Mouse (Mus musculus): ENCODE measurements around the gene Igsf9. TPM values are rescaled to one million over a fixed set of nuclear protein-coding genes. Genes with fewer than 3 reads are reported as not detected.

Igsf9 gene
- total and polyA plus RNA-seq, 3 experiments: 0.12 to 0.38 TPM; not detected in 1

- DNase-seq (ENCODE audit: low read depth, low spot score): no peak
- H3K79me2 ChIP-seq (ENCODE audit: control insufficient read depth, insufficient read depth, low read length, poor library complexity): no peaks in the 10 kb centered on the region
- no peak overlapping the region for H3K9ac ChIP-seq (ENCODE audit: control insufficient read depth, low read depth, low read length, poor library complexity, severe bottlenecking)
- H3K27me3 ChIP-seq (ENCODE audit: control insufficient read depth in 1 of 2, insufficient read depth in 2 of 2, low read length in 2 of 2): peaks cover 8% of the 10 kb centered on the region in 2 experiments; a peak in 3 of 4 replicates
- H3K4me1 ChIP-seq (ENCODE audit: control insufficient read depth in 1 of 2, insufficient read depth in 2 of 2, low read length in 2 of 2): no peaks in the 10 kb centered on the region; a peak in 1 of 4 replicates
- H3K27ac ChIP-seq (ENCODE audit: control insufficient read depth, low read depth, low read length): no peak overlapping the region
- H3K9me3 ChIP-seq (replicated peaks; ENCODE audit: insufficient read depth, low read length): no peaks in the 10 kb centered on the region
- H3K36me3 ChIP-seq (ENCODE audit: control insufficient read depth in 1 of 2, insufficient read depth in 2 of 2, low read length in 2 of 2): no peaks in the 10 kb centered on the region
- TF ChIP-seq USF1 (IDR thresholded peaks at IDR 0.05; ENCODE audit: low read depth, low read length) (no peak), MXI1 (IDR thresholded peaks at IDR 0.05; ENCODE audit: low read depth, low read length) (no peak), POLR2AphosphoS5 (IDR thresholded peaks at IDR 0.05; ENCODE audit: borderline replicate concordance, low read depth, low read length) (no peak), MAX (IDR thresholded peaks at IDR 0.05; ENCODE audit: low read length) (no peak), MAFK (IDR thresholded peaks at IDR 0.05; ENCODE audit: borderline replicate concordance, low read depth, low read length) (no peak), CTCF (IDR thresholded peaks at IDR 0.05 in 2 of 3, conservative IDR thresholded peaks at IDR 0.05 in 1 of 3; ENCODE audit: control insufficient read depth in 1 of 3, insufficient read depth in 1 of 3, low read depth in 2 of 3, low read length in 3 of 3, poor library complexity in 1 of 3, severe bottlenecking in 1 of 3) (no peak), ETS1 (IDR thresholded peaks at IDR 0.05; ENCODE audit: low read depth, low read length) (no peak), GATA1 (IDR thresholded peaks at IDR 0.05; ENCODE audit: low read depth, low read length) (no peak), SMC3 (IDR thresholded peaks at IDR 0.05; ENCODE audit: low read depth, low read length) (no peak)
- no peak overlapping the region for H3K4me3 ChIP-seq (ENCODE audit: control insufficient read depth in 1 of 2, insufficient read depth in 1 of 2, low read depth in 2 of 2, low read length in 2 of 2)
Observed at GRCm38 (mm10) chr1:172469810-172470448, 11.7 kb upstream of the Igsf9 start.

- Histone ChIP-seq H3K9me3 (replicated peaks; ENCODE audit: insufficient read depth, low read length) (no peaks in the 10 kb centered on the region), H3K27me3 (ENCODE audit: control insufficient read depth in 1 of 2, insufficient read depth in 2 of 2, low read length in 2 of 2) (peaks cover 6% of the 10 kb centered on the region in 2 experiments; a peak in 3 of 4 replicates), H3K9ac (ENCODE audit: control insufficient read depth, low read depth, low read length, poor library complexity, severe bottlenecking) (no peak overlapping the region), H3K4me3 (ENCODE audit: control insufficient read depth in 1 of 2, insufficient read depth in 1 of 2, low read depth in 2 of 2, low read length in 2 of 2) (no peak overlapping the region), H3K79me2 (ENCODE audit: control insufficient read depth, insufficient read depth, low read length, poor library complexity) (no peaks in the 10 kb centered on the region), H3K4me1 (ENCODE audit: control insufficient read depth in 1 of 2, insufficient read depth in 2 of 2, low read length in 2 of 2) (peaks cover 0 to 6% of the 10 kb centered on the region in 2 experiments; a peak in 2 of 4 replicates), H3K27ac (ENCODE audit: control insufficient read depth, low read depth, low read length) (no peak overlapping the region), H3K36me3 (ENCODE audit: control insufficient read depth in 1 of 2, insufficient read depth in 2 of 2, low read length in 2 of 2) (peaks cover 0 to 3% of the 10 kb centered on the region in 2 experiments; a peak in 1 of 4 replicates)
- TF ChIP-seq E2F4 (IDR thresholded peaks at IDR 0.05; ENCODE audit: borderline replicate concordance, low read depth, low read length) (no peak), NELFE (IDR thresholded peaks at IDR 0.05; ENCODE audit: low read depth, low read length) (no peak), TBP (IDR thresholded peaks at IDR 0.05; ENCODE audit: low read depth, low read length) (no peak), HCFC1 (IDR thresholded peaks at IDR 0.05; ENCODE audit: low read depth, low read length) (no peak), POLR2AphosphoS2 (IDR thresholded peaks at IDR 0.05; ENCODE audit: low read length) (no peak), ZNF384 (IDR thresholded peaks at IDR 0.05; ENCODE audit: low read depth, low read length) (no peak), TAL1 (IDR thresholded peaks at IDR 0.05; ENCODE audit: low read length) (no peak), MAFK (IDR thresholded peaks at IDR 0.05; ENCODE audit: borderline replicate concordance, low read depth, low read length) (no peak), BHLHE40 (IDR thresholded peaks at IDR 0.05; ENCODE audit: borderline replicate concordance, low read depth, low read length) (no peak)
- no peak for DNase-seq (ENCODE audit: low read depth, low spot score)
Observed at GRCm38 (mm10) chr1:172472909-172473308, 8.7 kb upstream of the Igsf9 start.
